Mouse (Mus musculus) spleen, postnatal 0 days (tissue): ENCODE data around the gene H13. TPM values are rescaled to one million over a fixed set of nuclear protein-coding genes. Genes with fewer than 3 reads are reported as not detected.

Source experiments
- polyA plus RNA-seq: library from polyadenylated mRNA; unstranded; fragments of >200 nt; fragmentation: Nextera tagmentation; extraction: Ambion mirVana; gene quantifications from 2 replicates; pipeline ENCODE4 v1.2.1, GENCODE M21; 2015

The H13 gene
- 57.9 and 64.3 TPM in 2 replicates for polyA plus RNA-seq

GRCm38 (mm10) chr2:152669256-152669638 lies at the start of gene H13:
TSS of gene H13 (plus strand) at chr2:152669461.

GRCm38 (mm10) chr2:152622953-152623352 lies 46.3 kb upstream of the H13 start, which contains the start of gene Defb25:
TSS of gene Defb25 (minus strand) at chr2:152623053.

GRCm38 (mm10) chr2:152626774-152627591 lies 42.3 kb upstream of the H13 start, which contains the start of gene Rem1:
TSS of gene Rem1 (plus strand) at chr2:152626951.

GRCm38 (mm10) chr2:152686806-152687267 lies 17.6 kb downstream of the H13 start, which contains the start of gene Mcts2:
TSS of gene Mcts2 (plus strand) at chr2:152687035.

GRCm38 (mm10) chr2:152736090-152736601 lies 66.9 kb downstream of the H13 start, which contains the start of gene Id1:
TSS of gene Id1 (plus strand) at chr2:152736251.

GRCm38 (mm10) chr2:152753944-152754711 lies 84.9 kb downstream of the H13 start, which contains the start of gene Cox4i2:
TSS of gene Cox4i2 (plus strand) at chr2:152754173.

Other genes starting within 250 kb of the H13 start
- gene Defb23, start 204.8 kb upstream of the H13 start, polyA plus RNA-seq = not detected in 2 replicates
- gene Defb20, start 192.4 kb upstream of the H13 start, polyA plus RNA-seq = not detected in 2 replicates
- gene Defb22, start 179.3 kb upstream of the H13 start, polyA plus RNA-seq = not detected in 2 replicates
- gene Defb26, start 157.8 kb upstream of the H13 start, polyA plus RNA-seq = not detected in 2 replicates
- not detected in 2 replicates for gene Defb28, start 151.2 kb upstream of the H13 start, polyA plus RNA-seq
- not detected in 2 replicates for gene Defb29, start 129.4 kb upstream of the H13 start, polyA plus RNA-seq
- gene Gm17416, start 100.1 kb upstream of the H13 start, polyA plus RNA-seq = not detected in 2 replicates
- not detected in 2 replicates for gene Defb21, start 96.7 kb upstream of the H13 start, polyA plus RNA-seq
- gene Defb19, start 89.1 kb upstream of the H13 start, polyA plus RNA-seq = not detected in 2 replicates
- not detected in 2 replicates for gene Defb45, start 70.1 kb upstream of the H13 start, polyA plus RNA-seq
- gene Defb36, start 65.1 kb upstream of the H13 start, polyA plus RNA-seq = not detected in 2 replicates
- 0.80 TPM in 1 of 2 replicates, not detected in the other for gene Defb25, start 46.4 kb upstream of the H13 start, polyA plus RNA-seq
- gene Rem1, start 42.5 kb upstream of the H13 start, polyA plus RNA-seq = 9.0 and 12.1 TPM in 2 replicates
- 15.8 and 17.5 TPM in 2 replicates for gene Mcts2, start 17.6 kb downstream of the H13 start, polyA plus RNA-seq
- gene Id1, start 66.8 kb downstream of the H13 start, polyA plus RNA-seq = 57.6 and 63.5 TPM in 2 replicates
- gene Cox4i2, start 84.7 kb downstream of the H13 start, polyA plus RNA-seq = 3.0 and 3.1 TPM in 2 replicates
- gene Bcl2l1, start 162.3 kb downstream of the H13 start, polyA plus RNA-seq = 112 and 123 TPM in 2 replicates
- 56.9 and 59.5 TPM in 2 replicates for gene Tpx2, start 178.5 kb downstream of the H13 start, polyA plus RNA-seq
- 0.04 and 0.12 TPM in 2 replicates for gene Mylk2, start 241.9 kb downstream of the H13 start, polyA plus RNA-seq